Mouse (Mus musculus): ENCODE measurements around the gene Tmem216. TPM values are rescaled to one million over a fixed set of nuclear protein-coding genes. Genes with fewer than 3 reads are reported as not detected.

Tmem216 gene
- total RNA-seq, 4 experiments from 2014 or later = 20.9 to 28.1 (median 23.5) TPM

GRCm38 (mm10) chr19:10486264-10486738 is 69.7 kb downstream of the Tmem216 start:
- peak; percentile 30 for DNase-seq

Other genes with a start within 250 kb of the Tmem216 start
- 10 to 100 TPM; 32.9 to 54.6 (median 44.5) TPM for gene Syt7, start 167.1 kb downstream of the Tmem216 start, total RNA-seq (2022)
- 1 to 10 TPM; 2.6 to 3.8 (median 3.5) TPM for gene Lrrc10b, start 98.8 kb downstream of the Tmem216 start, total RNA-seq (2022)
- gene Ppp1r32, start 73.3 kb downstream of the Tmem216 start, total RNA-seq (2022) = 1 to 10 TPM in 2 of 4 experiments, under 1 TPM in 2; 0.52 to 2.2 (median 1.0) TPM
- 10 to 100 TPM; 46.9 to 89.6 (median 65.8) TPM for gene Cpsf7, start 31.0 kb downstream of the Tmem216 start, total RNA-seq (2022)
- gene Sdhaf2, start 30.1 kb downstream of the Tmem216 start, total RNA-seq (2022) = 10 to 100 TPM; 57.2 to 75.2 (median 66.6) TPM
- 10 to 100 TPM; 20.4 to 25.9 (median 22.7) TPM for gene Cyb561a3, start 20.9 kb upstream of the Tmem216 start, total RNA-seq (2022)
- 10 to 100 TPM in 2 of 4 experiments, 1 to 10 TPM in 2; 9.3 to 16.1 (median 12.2) TPM for gene Tmem138, start 21.1 kb upstream of the Tmem216 start, total RNA-seq (2022)
- gene Ddb1, start 49.1 kb upstream of the Tmem216 start, total RNA-seq (2022) = 100 to 1,000 TPM; 281 to 297 (median 289) TPM
- gene Tkfc, start 49.4 kb upstream of the Tmem216 start, total RNA-seq (2022) = 10 to 100 TPM; 20.6 to 22.2 (median 21.3) TPM
- gene Vwce, start 78.0 kb upstream of the Tmem216 start, total RNA-seq (2022) = 1 to 10 TPM in 1 of 4 experiments, under 1 TPM in 2, not detected in 1; 0.06 to 1.7 (median 0.59) TPM
- gene Pga5, start 121.8 kb upstream of the Tmem216 start, total RNA-seq (2022) = not detected
- gene Vps37c, start 132.5 kb upstream of the Tmem216 start, total RNA-seq (2022) = 10 to 100 TPM; 24.3 to 40.8 (median 25.3) TPM
- gene Cd5, start 182.8 kb upstream of the Tmem216 start, total RNA-seq (2022) = under 1 TPM in 2 of 4 experiments, not detected in 2; 0.12 to 0.27 TPM

Data from adrenal gland, adult 8-10 months (tissue).